Mouse (Mus musculus) T-cell, adult 66 days (primary cell): ENCODE data around the gene Kdm4a. TPM values are rescaled to one million over a fixed set of nuclear protein-coding genes. Genes with fewer than 3 reads are reported as not detected.

Experiments used
- total RNA-seq, 2 experiments: library from RNA; stranded (reverse); gene quantifications; 3 replicates in 1 of 2; 4 replicates in 1 of 2; pipeline ENCODE4 v1.2.4; 2023

The Kdm4a gene
- 10 to 100 TPM; 61.0 to 66.9 TPM for total RNA-seq

DNA sequence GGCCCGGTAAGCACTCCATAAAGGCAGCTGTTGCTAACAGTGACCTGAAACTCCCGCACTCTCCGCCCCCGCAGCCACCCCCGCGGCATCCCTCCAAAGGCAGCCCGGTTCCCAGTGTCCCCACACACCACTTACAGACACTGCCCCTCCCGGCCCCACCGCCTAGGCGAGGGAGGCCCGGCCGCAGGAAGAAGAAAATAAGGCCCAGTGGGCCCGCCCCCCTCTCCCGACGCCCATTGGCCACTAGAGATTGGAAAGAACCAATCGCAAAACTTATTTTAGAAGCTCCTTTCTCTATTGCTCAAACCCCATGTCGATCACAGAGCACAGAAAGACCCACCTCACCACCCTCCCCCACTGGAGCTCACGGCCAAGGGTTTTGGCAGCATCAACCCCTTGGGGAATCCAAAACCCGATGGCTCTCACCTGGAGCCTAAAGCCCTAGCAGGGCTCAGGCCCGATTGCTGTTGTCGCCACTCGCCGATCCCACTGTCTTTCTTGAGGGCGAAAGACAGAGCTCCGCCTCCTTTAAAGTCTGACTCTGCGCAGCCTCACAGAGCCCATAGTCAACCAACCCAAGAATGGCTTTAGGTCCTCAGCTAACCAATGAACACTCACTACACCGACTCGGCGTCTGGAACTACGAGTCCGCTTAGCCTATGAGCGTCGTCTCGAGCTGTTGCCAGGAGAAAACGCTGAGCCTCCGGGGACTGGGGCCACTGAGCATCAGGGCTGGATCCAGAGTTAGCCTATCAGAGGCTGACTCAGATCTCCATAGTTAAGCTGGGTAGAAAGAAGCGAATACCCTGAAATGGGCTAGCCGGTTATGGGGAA, at the start of gene Kdm4a:
Gene Kdm4a, minus strand, starts transcription at position 577 of the 834 bp plus-strand sequence.

DNA sequence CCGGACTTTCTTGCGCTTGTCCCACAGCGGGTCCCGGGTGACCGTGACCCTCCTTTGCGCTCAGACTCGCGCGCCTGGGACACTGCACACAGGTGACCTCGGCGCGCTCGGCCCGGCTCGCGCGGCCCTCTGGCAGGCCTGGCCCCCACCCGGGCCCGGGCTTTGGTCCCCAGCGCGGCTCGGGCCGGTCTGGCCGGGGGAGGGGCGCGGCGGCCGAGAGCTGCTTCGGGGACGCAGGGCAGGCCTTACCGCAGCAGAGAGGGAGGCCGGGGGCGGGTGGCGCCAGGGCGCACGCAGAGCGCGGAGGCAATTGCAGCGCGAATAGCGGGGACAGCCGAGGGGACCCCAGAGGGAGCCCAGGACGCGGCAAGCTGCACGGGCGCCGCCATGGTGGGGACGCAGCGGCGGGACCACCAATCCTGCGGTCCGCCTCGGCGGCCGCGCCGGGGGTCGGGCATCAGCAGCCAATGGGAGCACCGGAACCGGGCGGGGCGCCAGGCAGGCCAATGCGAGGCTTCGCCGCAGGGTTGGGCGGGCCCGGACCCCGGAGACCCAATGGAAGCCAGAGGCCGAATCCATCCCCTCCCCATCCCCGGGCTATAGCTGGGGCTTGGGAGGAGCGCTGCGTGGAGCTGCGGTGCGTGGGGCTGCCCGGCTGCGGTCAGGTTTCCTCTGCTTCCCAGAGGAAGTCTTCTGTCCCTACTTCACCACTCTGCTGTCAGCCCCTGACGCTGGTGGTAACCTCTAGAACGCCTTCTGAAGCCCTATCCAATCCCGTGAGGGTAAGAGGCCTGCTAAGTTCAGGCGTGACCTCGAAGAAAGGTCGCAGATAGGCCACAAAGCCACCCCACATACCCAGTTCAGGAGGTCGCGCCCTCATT, 45.1 kb downstream of the Kdm4a start, which contains the start of gene St3gal3:
Gene St3gal3, minus strand, starts transcription at position 430 of the 881 bp plus-strand sequence.

Other genes with a start within 250 kb of the Kdm4a start
- gene St3gal3, start 45.1 kb downstream of the Kdm4a start, total RNA-seq = 10 to 100 TPM in 1 of 2 experiments, 1 to 10 TPM in 1; 6.9 to 14.8 TPM
- gene Ptprf, start 111.4 kb upstream of the Kdm4a start, total RNA-seq = 1 to 10 TPM; 2.3 to 2.8 TPM
- gene Szt2, start 229.2 kb upstream of the Kdm4a start, total RNA-seq = 10 to 100 TPM; 66.1 to 76.6 TPM
- gene Med8, start 229.3 kb upstream of the Kdm4a start, total RNA-seq = 10 to 100 TPM; 72.5 to 77.1 TPM
- 10 to 100 TPM; 45.1 to 51.5 TPM for gene Elovl1, start 248.1 kb upstream of the Kdm4a start, total RNA-seq